Mouse (Mus musculus): Measurements from ENCODE around the gene Cemip. TPM values are rescaled to one million over a fixed set of nuclear protein-coding genes. Genes with fewer than 3 reads are reported as not detected.

Gene Cemip
- polyA plus RNA-seq, 1 experiment from 2014 or later: not detected

DNA sequence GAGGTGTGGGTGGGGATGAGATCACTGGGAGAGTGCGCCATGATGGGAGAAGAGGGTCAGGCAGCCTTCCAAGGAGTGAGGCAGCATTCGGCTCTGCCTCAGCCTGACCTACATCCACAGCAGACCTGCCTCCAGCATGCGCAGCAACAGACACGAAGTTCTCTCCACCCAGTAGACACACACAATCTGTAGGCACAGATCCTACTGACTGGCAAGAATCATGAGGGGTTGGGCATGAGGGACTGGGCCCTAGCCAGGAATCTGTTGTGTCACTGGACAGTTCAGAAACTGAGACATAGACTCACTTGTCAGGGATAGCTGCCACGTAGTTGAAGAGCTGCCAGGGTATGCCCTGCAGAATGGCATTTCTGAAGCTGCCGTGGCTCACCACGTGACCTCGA, 144.6 kb downstream of the Cemip start:
- 70% methylated on average over 8 of the region's 8 CpGs for WGBS (ENCODE audit: insufficient replicate concordance)

GRCm38 (mm10) chr7:83940136-83940535, 146.2 kb downstream of the Cemip start:
- WGBS (ENCODE audit: insufficient replicate concordance): 51% methylated on average over 2 of the region's 2 CpGs
- no peaks in the 10 kb centered on the region for H3K27me3 ChIP-seq (ENCODE audit: control insufficient read depth, insufficient read depth, low read depth, low read length)
- H3K4me3 ChIP-seq (ENCODE audit: low read depth, low read length): no peak overlapping the region
- no peaks in the 10 kb centered on the region for H3K36me3 ChIP-seq (ENCODE audit: control insufficient read depth, insufficient read depth)
- H3K4me1 ChIP-seq (ENCODE audit: control insufficient read depth, low read depth, low read length): no peaks in the 10 kb centered on the region
- no peak for ATAC-seq (ENCODE audit: low read depth)
- H3K9ac ChIP-seq (ENCODE audit: low read depth, low read length): no peak overlapping the region
- no peaks in the 10 kb centered on the region for H3K9me3 ChIP-seq (replicated peaks; ENCODE audit: control insufficient read depth, low read length)
- H3K4me2 ChIP-seq (ENCODE audit: low read depth, low read length): no peak overlapping the region
- no peak overlapping the region for H3K27ac ChIP-seq (ENCODE audit: low read length)

More for the DNA sequence above, 144.6 kb downstream of the Cemip start:
- H3K4me1 ChIP-seq (ENCODE audit: control insufficient read depth, low read depth, low read length): no peaks in the 10 kb centered on the region
- H3K4me3 ChIP-seq (ENCODE audit: low read depth, low read length): no peak overlapping the region
- no peaks in the 10 kb centered on the region for H3K27me3 ChIP-seq (ENCODE audit: control insufficient read depth, insufficient read depth, low read depth, low read length)
- no peak overlapping the region for H3K4me2 ChIP-seq (ENCODE audit: low read depth, low read length)
- H3K27ac ChIP-seq (ENCODE audit: low read length): no peak overlapping the region
- no peaks in the 10 kb centered on the region for H3K9me3 ChIP-seq (replicated peaks; ENCODE audit: control insufficient read depth, low read length)
- no peak for ATAC-seq (ENCODE audit: low read depth)
- H3K9ac ChIP-seq (ENCODE audit: low read depth, low read length): no peak overlapping the region
- H3K36me3 ChIP-seq (ENCODE audit: control insufficient read depth, insufficient read depth): no peaks in the 10 kb centered on the region

- Histone ChIP-seq H3K27ac (ENCODE audit: low read length) (no peak overlapping the region), H3K9me3 (replicated peaks; ENCODE audit: control insufficient read depth, low read length) (no peaks in the 10 kb centered on the region), H3K9ac (ENCODE audit: low read depth, low read length) (no peak overlapping the region), H3K4me3 (ENCODE audit: low read depth, low read length) (no peak overlapping the region), H3K4me1 (ENCODE audit: control insufficient read depth, low read depth, low read length) (no peaks in the 10 kb centered on the region), H3K36me3 (ENCODE audit: control insufficient read depth, insufficient read depth) (no peaks in the 10 kb centered on the region), H3K4me2 (ENCODE audit: low read depth, low read length) (no peak overlapping the region), H3K27me3 (ENCODE audit: control insufficient read depth, insufficient read depth, low read depth, low read length) (no peaks in the 10 kb centered on the region)
- ATAC-seq (ENCODE audit: low read depth): no peak
- 45% methylated on average over 3 of the region's 3 CpGs for WGBS (ENCODE audit: insufficient replicate concordance)
Observed at GRCm38 (mm10) chr7:83939017-83939721, 147.1 kb downstream of the Cemip start.

- WGBS (ENCODE audit: insufficient replicate concordance): 36% methylated on average over 3 of the region's 3 CpGs
- no peak overlapping the region for H3K27ac ChIP-seq (ENCODE audit: low read length)
- no peak overlapping the region for H3K4me3 ChIP-seq (ENCODE audit: low read depth, low read length)
- H3K36me3 ChIP-seq (ENCODE audit: control insufficient read depth, insufficient read depth): no peaks in the 10 kb centered on the region
- no peak overlapping the region for H3K4me2 ChIP-seq (ENCODE audit: low read depth, low read length)
- no peaks in the 10 kb centered on the region for H3K9me3 ChIP-seq (replicated peaks; ENCODE audit: control insufficient read depth, low read length)
- no peaks in the 10 kb centered on the region for H3K4me1 ChIP-seq (ENCODE audit: control insufficient read depth, low read depth, low read length)
- no peaks in the 10 kb centered on the region for H3K27me3 ChIP-seq (ENCODE audit: control insufficient read depth, insufficient read depth, low read depth, low read length)
- no peak overlapping the region for H3K9ac ChIP-seq (ENCODE audit: low read depth, low read length)
- ATAC-seq (ENCODE audit: low read depth): no peak
Observed at GRCm38 (mm10) chr7:83921637-83922036, 164.7 kb downstream of the Cemip start.

GRCm38 (mm10) chr7:83920241-83920640, 166.1 kb downstream of the Cemip start:
- H3K4me3 ChIP-seq (ENCODE audit: low read depth, low read length): no peak overlapping the region
- WGBS (ENCODE audit: insufficient replicate concordance): 36% methylated on average over 4 of the region's 4 CpGs
- H3K4me1 ChIP-seq (ENCODE audit: control insufficient read depth, low read depth, low read length): no peaks in the 10 kb centered on the region
- no peak for ATAC-seq (ENCODE audit: low read depth)
- no peaks in the 10 kb centered on the region for H3K9me3 ChIP-seq (replicated peaks; ENCODE audit: control insufficient read depth, low read length)
- H3K27ac ChIP-seq (ENCODE audit: low read length): no peak overlapping the region
- no peak overlapping the region for H3K9ac ChIP-seq (ENCODE audit: low read depth, low read length)
- H3K27me3 ChIP-seq (ENCODE audit: control insufficient read depth, insufficient read depth, low read depth, low read length): no peaks in the 10 kb centered on the region
- no peaks in the 10 kb centered on the region for H3K36me3 ChIP-seq (ENCODE audit: control insufficient read depth, insufficient read depth)
- no peak overlapping the region for H3K4me2 ChIP-seq (ENCODE audit: low read depth, low read length)

DNA sequence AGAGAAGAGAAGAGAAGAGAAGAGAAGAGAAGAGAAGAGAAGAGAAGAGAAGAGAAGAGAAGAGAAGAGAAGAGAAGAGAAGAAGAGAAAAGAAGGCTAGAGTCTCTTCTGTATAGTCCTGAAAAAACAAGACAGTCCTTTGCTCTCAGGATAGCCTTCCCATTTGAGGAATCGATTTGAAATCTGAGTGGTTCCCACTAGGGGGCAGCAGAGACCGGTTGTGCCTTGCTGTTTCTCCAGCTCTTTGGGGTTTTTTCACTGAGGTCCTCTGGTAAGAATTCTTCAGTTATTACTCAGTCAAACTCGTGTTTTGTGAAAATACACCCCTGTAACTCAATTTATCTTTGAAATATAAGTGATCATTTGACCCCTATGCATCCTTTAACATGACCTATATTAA, 171.7 kb downstream of the Cemip start:
- Histone ChIP-seq H3K36me3 (ENCODE audit: control insufficient read depth, insufficient read depth) (no peaks in the 10 kb centered on the region), H3K4me3 (ENCODE audit: low read depth, low read length) (no peak overlapping the region), H3K9me3 (replicated peaks; ENCODE audit: control insufficient read depth, low read length) (no peaks in the 10 kb centered on the region), H3K27me3 (ENCODE audit: control insufficient read depth, insufficient read depth, low read depth, low read length) (no peaks in the 10 kb centered on the region), H3K9ac (ENCODE audit: low read depth, low read length) (no peak overlapping the region), H3K4me2 (ENCODE audit: low read depth, low read length) (no peak overlapping the region), H3K4me1 (ENCODE audit: control insufficient read depth, low read depth, low read length) (no peaks in the 10 kb centered on the region), H3K27ac (ENCODE audit: low read length) (no peak overlapping the region)
- under 1% methylated on average over 3 of the region's 3 CpGs for WGBS (ENCODE audit: insufficient replicate concordance)
- ATAC-seq (ENCODE audit: low read depth): no peak

- Histone ChIP-seq H3K9ac (ENCODE audit: low read depth, low read length) (no peak overlapping the region), H3K27me3 (ENCODE audit: control insufficient read depth, insufficient read depth, low read depth, low read length) (no peaks in the 10 kb centered on the region), H3K9me3 (replicated peaks; ENCODE audit: control insufficient read depth, low read length) (no peaks in the 10 kb centered on the region), H3K4me1 (ENCODE audit: control insufficient read depth, low read depth, low read length) (no peaks in the 10 kb centered on the region), H3K4me2 (ENCODE audit: low read depth, low read length) (no peak overlapping the region), H3K27ac (ENCODE audit: low read length) (no peak overlapping the region), H3K4me3 (ENCODE audit: low read depth, low read length) (no peak overlapping the region), H3K36me3 (ENCODE audit: control insufficient read depth, insufficient read depth) (no peaks in the 10 kb centered on the region)
- no peak for ATAC-seq (ENCODE audit: low read depth)
- WGBS (ENCODE audit: insufficient replicate concordance): 63% methylated on average over 9 of the region's 9 CpGs
Observed at GRCm38 (mm10) chr7:83913995-83914394, 172.3 kb downstream of the Cemip start.

DNA sequence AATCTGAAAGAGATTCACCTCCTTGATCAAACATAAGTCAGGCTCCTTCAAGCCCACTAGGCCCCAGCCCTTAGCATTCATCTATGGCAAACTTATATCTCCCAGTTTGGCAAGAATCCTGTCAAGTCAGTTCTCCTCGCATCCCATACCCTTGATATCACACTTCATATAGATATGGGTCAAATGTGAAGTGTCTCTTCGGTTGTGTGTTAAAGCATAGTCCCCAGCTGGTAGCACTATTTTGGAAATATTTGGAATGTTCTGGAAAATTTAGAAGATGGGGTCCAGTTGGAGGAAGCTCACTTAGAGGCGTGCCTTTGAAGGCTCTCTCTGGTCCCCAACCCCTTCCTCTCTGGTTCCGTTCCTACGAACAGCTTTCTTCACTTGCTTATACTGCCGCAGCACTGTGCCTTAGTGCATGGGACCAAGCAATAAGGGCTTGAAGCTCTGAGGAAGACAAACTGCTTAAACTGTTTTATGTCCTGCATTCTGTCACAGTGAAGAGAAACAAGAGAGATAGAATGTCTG, 172.8 kb downstream of the Cemip start:
- no peaks in the 10 kb centered on the region for H3K4me1 ChIP-seq (ENCODE audit: control insufficient read depth, low read depth, low read length)
- no peak overlapping the region for H3K9ac ChIP-seq (ENCODE audit: low read depth, low read length)
- 72% methylated on average over 6 of the region's 6 CpGs for WGBS (ENCODE audit: insufficient replicate concordance)

GRCm38 (mm10) chr7:83911909-83912308, 174.4 kb downstream of the Cemip start:
- H3K36me3 ChIP-seq (ENCODE audit: control insufficient read depth, insufficient read depth): no peaks in the 10 kb centered on the region
- no peak overlapping the region for H3K4me2 ChIP-seq (ENCODE audit: low read depth, low read length)
- H3K4me3 ChIP-seq (ENCODE audit: low read depth, low read length): no peak overlapping the region
- H3K9me3 ChIP-seq (replicated peaks; ENCODE audit: control insufficient read depth, low read length): no peaks in the 10 kb centered on the region
- no peaks in the 10 kb centered on the region for H3K27me3 ChIP-seq (ENCODE audit: control insufficient read depth, insufficient read depth, low read depth, low read length)
- H3K27ac ChIP-seq (ENCODE audit: low read length): no peak overlapping the region
- 27% methylated on average over 3 of the region's 3 CpGs for WGBS (ENCODE audit: insufficient replicate concordance)
- no peaks in the 10 kb centered on the region for H3K4me1 ChIP-seq (ENCODE audit: control insufficient read depth, low read depth, low read length)
- no peak overlapping the region for H3K9ac ChIP-seq (ENCODE audit: low read depth, low read length)
- no peak for ATAC-seq (ENCODE audit: low read depth)

More for the DNA sequence above, 172.8 kb downstream of the Cemip start:
- ATAC-seq (ENCODE audit: low read depth): no peak
- no peak overlapping the region for H3K4me3 ChIP-seq (ENCODE audit: low read depth, low read length)
- no peak overlapping the region for H3K27ac ChIP-seq (ENCODE audit: low read length)
- H3K36me3 ChIP-seq (ENCODE audit: control insufficient read depth, insufficient read depth): no peaks in the 10 kb centered on the region
- no peak overlapping the region for H3K4me2 ChIP-seq (ENCODE audit: low read depth, low read length)
- no peaks in the 10 kb centered on the region for H3K27me3 ChIP-seq (ENCODE audit: control insufficient read depth, insufficient read depth, low read depth, low read length)
- H3K9me3 ChIP-seq (replicated peaks; ENCODE audit: control insufficient read depth, low read length): no peaks in the 10 kb centered on the region
